Mouse (Mus musculus): ENCODE results near the gene Lmo7. TPM values are rescaled to one million over a fixed set of nuclear protein-coding genes. Genes with fewer than 3 reads are reported as not detected.

Gene Lmo7
- polyA plus RNA-seq, 1 experiment from 2014 or later: 17.1 TPM

GRCm38 (mm10) chr14:101762267-101762666 lies 32.5 kb downstream of the Lmo7 start:
- no peaks in the 10 kb centered on the region for H3K4me1 ChIP-seq (ENCODE audit: insufficient read depth)
- peak; percentile 41 for DNase-seq
- no peak overlapping the region for H3K9ac ChIP-seq
- no peaks in the 10 kb centered on the region for H3K36me3 ChIP-seq (ENCODE audit: insufficient read depth)
- H3K4me2 ChIP-seq: no peak overlapping the region
- TF ChIP-seq CTCF (IDR thresholded peaks at IDR 0.05; ENCODE audit: low read depth): peak; percentile 55
- WGBS: 42% methylated on average over 1 of the region's 1 CpGs
- no peak for ATAC-seq (ENCODE audit: insufficient read depth)
- H3K9me3 ChIP-seq (ENCODE audit: low read depth, low read length): no peaks in the 10 kb centered on the region
- H3K4me3 ChIP-seq (ENCODE audit: low read depth, low read length): no peak overlapping the region
- no peak overlapping the region for H3K27ac ChIP-seq (ENCODE audit: low read depth)
- H3K27me3 ChIP-seq (ENCODE audit: insufficient read depth, low read length): no peaks in the 10 kb centered on the region

GRCm38 (mm10) chr14:101763762-101764295 lies 34.1 kb downstream of the Lmo7 start:
- WGBS: 22% methylated on average over 3 of the region's 3 CpGs
- TF ChIP-seq CTCF (IDR thresholded peaks at IDR 0.05; ENCODE audit: low read depth): no peak
- H3K4me1 ChIP-seq (ENCODE audit: insufficient read depth): no peaks in the 10 kb centered on the region
- H3K9ac ChIP-seq: no peak overlapping the region
- no peak overlapping the region for H3K4me2 ChIP-seq
- H3K4me3 ChIP-seq (ENCODE audit: low read depth, low read length): no peak overlapping the region
- no peaks in the 10 kb centered on the region for H3K9me3 ChIP-seq (ENCODE audit: low read depth, low read length)
- H3K27ac ChIP-seq (ENCODE audit: low read depth): no peak overlapping the region
- no peaks in the 10 kb centered on the region for H3K36me3 ChIP-seq (ENCODE audit: insufficient read depth)
- DNase-seq (no peak), ATAC-seq (ENCODE audit: insufficient read depth) (no peak)
- H3K27me3 ChIP-seq (ENCODE audit: insufficient read depth, low read length): no peaks in the 10 kb centered on the region

DNA sequence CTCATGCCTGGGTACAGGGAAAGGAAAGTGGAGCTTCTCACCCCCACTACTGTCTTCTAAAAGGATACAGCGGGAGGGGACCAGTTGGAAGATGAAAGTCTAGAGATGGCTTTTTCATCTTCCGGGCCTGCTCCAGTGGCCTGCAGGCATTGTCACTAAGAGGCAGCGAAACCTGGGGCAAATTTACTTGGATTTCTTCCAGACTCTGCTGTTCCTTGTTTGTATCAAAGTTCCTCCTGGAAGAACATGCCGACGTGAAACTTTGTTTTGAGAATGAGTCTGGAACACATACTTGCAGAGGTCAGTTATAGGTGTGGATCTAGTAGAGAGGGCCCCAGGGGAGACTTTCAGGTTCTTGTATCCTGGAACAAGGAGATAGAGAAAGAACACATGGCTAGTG lies 41.6 kb downstream of the Lmo7 start:
- Histone ChIP-seq H3K4me1 (ENCODE audit: insufficient read depth) (no peaks in the 10 kb centered on the region), H3K9me3 (ENCODE audit: low read depth, low read length) (no peaks in the 10 kb centered on the region), H3K36me3 (ENCODE audit: insufficient read depth) (no peaks in the 10 kb centered on the region), H3K27me3 (ENCODE audit: insufficient read depth, low read length) (no peaks in the 10 kb centered on the region), H3K4me2 (no peak overlapping the region), H3K9ac (no peak overlapping the region), H3K27ac (ENCODE audit: low read depth) (no peak overlapping the region), H3K4me3 (ENCODE audit: low read depth, low read length) (no peak overlapping the region)
- DNase-seq (no peak), ATAC-seq (ENCODE audit: insufficient read depth) (no peak)
- 82% methylated on average over 5 of the region's 5 CpGs for WGBS
- no peak for TF ChIP-seq CTCF (IDR thresholded peaks at IDR 0.05; ENCODE audit: low read depth)

DNA sequence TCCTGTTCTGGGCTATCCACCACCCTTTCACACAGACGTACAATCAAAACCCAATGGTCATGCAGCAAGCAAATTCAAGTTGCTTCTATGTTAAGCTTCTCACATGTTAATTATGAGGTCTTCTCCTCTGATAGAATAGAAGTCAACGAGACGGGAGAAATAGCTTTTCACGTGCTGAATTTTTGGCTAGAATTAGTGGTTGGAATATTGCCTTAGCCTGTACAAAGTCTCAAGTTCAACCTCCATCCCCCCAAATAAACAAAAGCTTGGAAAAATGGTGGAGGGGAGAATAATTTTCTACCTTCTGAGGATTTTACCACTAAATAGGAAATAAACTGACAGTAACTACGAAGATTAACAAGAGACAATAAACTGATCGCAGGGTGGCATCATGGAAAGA lies 42.0 kb downstream of the Lmo7 start:
- Histone ChIP-seq H3K4me3 (ENCODE audit: low read depth, low read length) (no peak overlapping the region), H3K4me1 (ENCODE audit: insufficient read depth) (no peaks in the 10 kb centered on the region), H3K27me3 (ENCODE audit: insufficient read depth, low read length) (no peaks in the 10 kb centered on the region), H3K9me3 (ENCODE audit: low read depth, low read length) (no peaks in the 10 kb centered on the region), H3K36me3 (ENCODE audit: insufficient read depth) (no peaks in the 10 kb centered on the region), H3K9ac (no peak overlapping the region), H3K4me2 (no peak overlapping the region), H3K27ac (ENCODE audit: low read depth) (no peak overlapping the region)
- DNase-seq (no peak), ATAC-seq (ENCODE audit: insufficient read depth) (no peak)
- WGBS: 92% methylated on average over 6 of the region's 6 CpGs
- TF ChIP-seq CTCF (IDR thresholded peaks at IDR 0.05; ENCODE audit: low read depth): no peak

DNA sequence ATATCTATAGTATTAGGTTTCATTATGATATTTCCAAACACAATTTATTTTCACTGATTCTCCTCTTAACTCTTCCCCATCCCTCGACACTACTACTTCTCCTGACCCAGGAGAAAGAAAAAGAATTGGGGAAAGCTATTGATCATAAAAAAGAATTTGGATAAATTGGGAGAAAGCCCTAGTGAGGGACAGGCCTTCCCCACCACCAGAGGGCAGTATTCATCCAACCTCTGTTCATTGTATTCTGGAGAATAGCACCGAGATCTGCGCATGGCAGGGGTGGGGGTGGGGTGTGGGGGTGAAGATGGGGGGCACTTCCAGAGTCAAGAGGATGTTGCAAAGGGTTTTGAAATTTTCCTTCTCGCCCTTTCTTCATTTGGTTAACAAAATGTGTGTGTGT lies 44.9 kb downstream of the Lmo7 start:
- Histone ChIP-seq H3K9me3 (ENCODE audit: low read depth, low read length) (no peaks in the 10 kb centered on the region), H3K36me3 (ENCODE audit: insufficient read depth) (no peaks in the 10 kb centered on the region), H3K4me3 (ENCODE audit: low read depth, low read length) (no peak overlapping the region), H3K27ac (ENCODE audit: low read depth) (no peak overlapping the region), H3K9ac (no peak overlapping the region), H3K27me3 (ENCODE audit: insufficient read depth, low read length) (no peaks in the 10 kb centered on the region), H3K4me2 (no peak overlapping the region), H3K4me1 (ENCODE audit: insufficient read depth) (no peaks in the 10 kb centered on the region)
- ATAC-seq (ENCODE audit: insufficient read depth) (peak; percentile 56; the same call in 1 of the 2 replicates), DNase-seq (peak; percentile 59)
- 43% methylated on average over 4 of the region's 4 CpGs for WGBS
- peak; percentile 60 for TF ChIP-seq CTCF (IDR thresholded peaks at IDR 0.05; ENCODE audit: low read depth)

DNA sequence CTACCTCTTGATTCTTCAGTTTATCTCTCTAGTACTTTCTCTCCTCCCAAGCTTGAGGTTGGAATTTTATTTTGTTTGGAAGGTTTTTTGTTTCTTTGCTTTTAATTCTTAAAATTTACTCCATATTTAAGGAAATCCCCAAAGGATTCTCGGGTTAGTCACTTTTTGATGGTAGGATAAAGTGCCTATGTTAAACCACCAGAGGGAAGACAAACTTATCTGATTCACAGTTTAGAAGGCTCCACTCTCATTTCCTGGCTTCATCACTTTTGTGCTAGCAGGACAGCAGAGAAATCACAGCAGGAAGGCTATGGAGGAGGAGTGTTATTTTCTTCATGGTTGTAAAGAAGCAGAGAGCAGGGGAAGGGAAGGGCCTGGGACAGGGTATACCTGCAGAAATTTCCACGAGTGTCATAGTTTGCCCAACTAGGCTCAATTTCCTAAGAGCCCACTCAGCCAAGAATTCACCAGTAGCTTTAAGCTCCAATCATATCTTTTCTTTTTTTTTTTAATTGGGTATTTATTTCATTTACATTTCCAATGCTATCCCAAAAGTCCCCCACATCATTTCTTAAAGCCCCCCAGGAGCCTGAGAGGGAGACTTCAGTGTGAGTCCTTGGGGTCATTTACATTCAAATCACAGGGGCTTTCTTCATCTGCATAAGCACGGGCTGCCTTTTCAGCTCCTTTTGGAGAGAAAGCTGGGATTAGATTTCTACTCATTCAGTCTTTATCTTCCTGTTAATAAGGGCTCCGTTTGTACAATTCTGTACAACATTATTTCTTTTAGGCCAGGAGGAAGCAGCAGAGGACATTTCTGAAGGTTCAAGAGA lies 46.8 kb downstream of the Lmo7 start:
- TF ChIP-seq CTCF (IDR thresholded peaks at IDR 0.05; ENCODE audit: low read depth): no peak
- Histone ChIP-seq H3K4me3 (ENCODE audit: low read depth, low read length) (no peak overlapping the region), H3K4me2 (no peak overlapping the region), H3K9ac (no peak overlapping the region), H3K9me3 (ENCODE audit: low read depth, low read length) (no peaks in the 10 kb centered on the region), H3K27me3 (ENCODE audit: insufficient read depth, low read length) (no peaks in the 10 kb centered on the region), H3K27ac (ENCODE audit: low read depth) (no peak overlapping the region), H3K4me1 (ENCODE audit: insufficient read depth) (no peaks in the 10 kb centered on the region), H3K36me3 (ENCODE audit: insufficient read depth) (no peaks in the 10 kb centered on the region)
- WGBS: 26% methylated on average over 4 of the region's 4 CpGs
- ATAC-seq (ENCODE audit: insufficient read depth) (no peak), DNase-seq (no peak)

- TF ChIP-seq CTCF (IDR thresholded peaks at IDR 0.05; ENCODE audit: low read depth): no peak
- Histone ChIP-seq H3K4me2 (no peak overlapping the region), H3K9me3 (ENCODE audit: low read depth, low read length) (no peaks in the 10 kb centered on the region), H3K4me3 (ENCODE audit: low read depth, low read length) (no peak overlapping the region), H3K27me3 (ENCODE audit: insufficient read depth, low read length) (no peaks in the 10 kb centered on the region), H3K9ac (no peak overlapping the region), H3K27ac (ENCODE audit: low read depth) (no peak overlapping the region), H3K4me1 (ENCODE audit: insufficient read depth) (no peaks in the 10 kb centered on the region), H3K36me3 (ENCODE audit: insufficient read depth) (no peaks in the 10 kb centered on the region)
- ATAC-seq (ENCODE audit: insufficient read depth) (no peak), DNase-seq (no peak)
- 47% methylated on average over 3 of the region's 3 CpGs for WGBS
Observed at GRCm38 (mm10) chr14:101777129-101777493, 47.4 kb downstream of the Lmo7 start.

Measured in lung, embryonic 14.5 days (tissue).